Mouse (Mus musculus): Measurements from ENCODE around the gene Gm49373. TPM values are rescaled to one million over a fixed set of nuclear protein-coding genes. Genes with fewer than 3 reads are reported as not detected.

The Gm49373 gene
- total RNA-seq, 2 experiments from 2014 or later: 0.26 to 0.39 TPM

DNA sequence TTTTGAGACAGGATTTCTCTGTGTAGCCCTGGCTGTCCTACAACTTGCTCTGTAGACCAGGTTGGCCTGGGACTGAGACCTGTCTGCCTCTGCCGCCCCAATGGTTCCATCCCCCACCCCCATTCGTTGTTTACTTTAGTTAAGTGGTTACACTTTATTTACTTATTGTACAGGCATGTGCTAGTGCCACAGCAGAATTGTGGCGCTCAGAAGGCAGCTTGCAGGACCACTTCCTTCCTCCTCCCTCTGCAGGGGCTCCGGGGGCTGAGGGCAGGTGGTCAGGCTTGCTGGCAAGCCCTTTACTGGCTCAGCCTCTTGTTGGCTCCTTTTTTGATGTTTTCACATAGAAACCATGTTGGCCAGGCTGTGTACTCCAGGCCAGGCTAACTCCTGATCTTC is 55.7 kb downstream of the Gm49373 start:
- intact Hi-C loops (cut with DNase I): no loop called here
- DNase-seq: no peak
- Histone ChIP-seq H3K27ac (no peak overlapping the region), H3K4me3 (peak overlapping the region; percentile 74)
- no peak for TF ChIP-seq CTCF (IDR thresholded peaks at IDR 0.05)

DNA sequence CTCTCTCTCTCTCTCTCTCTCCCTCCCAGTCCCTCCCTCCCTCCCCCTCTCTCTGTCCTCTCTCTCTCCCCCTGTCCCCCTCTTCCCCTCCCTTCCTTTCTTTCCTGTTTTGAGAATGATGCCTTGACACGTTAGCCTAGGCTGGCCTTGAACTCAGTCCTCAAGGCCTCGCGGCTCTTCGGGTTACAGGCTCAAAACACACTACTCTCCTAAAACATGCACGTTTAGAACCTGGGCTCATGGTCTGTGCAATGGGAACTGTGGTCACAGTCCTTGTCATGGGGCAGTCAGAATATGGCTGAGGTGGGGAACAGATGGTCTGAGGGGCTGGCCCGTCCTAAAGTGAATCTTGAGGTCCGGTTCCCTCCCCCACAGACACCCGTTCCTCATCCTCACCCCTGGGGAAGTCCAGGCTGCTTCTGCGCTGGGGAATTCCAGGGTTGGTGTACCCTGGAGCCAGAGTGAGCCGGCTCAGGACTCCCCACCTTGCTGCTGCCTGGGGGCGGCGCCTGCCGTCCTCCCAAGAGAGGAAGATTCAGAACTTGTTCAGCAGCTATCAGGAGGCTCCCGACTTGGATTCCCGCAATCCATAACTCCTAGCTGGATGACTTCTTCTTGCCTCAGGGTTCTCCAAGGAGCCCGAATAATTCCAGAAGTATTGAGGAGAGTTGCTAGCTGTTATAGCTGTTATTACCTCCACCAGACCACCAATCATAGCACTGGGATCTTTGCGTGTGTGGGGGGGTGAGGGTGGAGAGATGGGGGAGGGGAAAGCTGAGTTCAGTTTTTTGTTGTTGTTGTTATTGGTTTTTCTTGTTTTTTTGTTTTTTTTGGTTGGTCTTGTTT is 56.3 kb downstream of the Gm49373 start:
- Histone ChIP-seq H3K27ac (peak overlapping the region; percentile 73), H3K4me3 (peak overlapping the region; percentile 74)
- DNase-seq: no peak
- intact Hi-C loops (cut with DNase I): no loop called here
- TF ChIP-seq CTCF (IDR thresholded peaks at IDR 0.05): no peak

DNA sequence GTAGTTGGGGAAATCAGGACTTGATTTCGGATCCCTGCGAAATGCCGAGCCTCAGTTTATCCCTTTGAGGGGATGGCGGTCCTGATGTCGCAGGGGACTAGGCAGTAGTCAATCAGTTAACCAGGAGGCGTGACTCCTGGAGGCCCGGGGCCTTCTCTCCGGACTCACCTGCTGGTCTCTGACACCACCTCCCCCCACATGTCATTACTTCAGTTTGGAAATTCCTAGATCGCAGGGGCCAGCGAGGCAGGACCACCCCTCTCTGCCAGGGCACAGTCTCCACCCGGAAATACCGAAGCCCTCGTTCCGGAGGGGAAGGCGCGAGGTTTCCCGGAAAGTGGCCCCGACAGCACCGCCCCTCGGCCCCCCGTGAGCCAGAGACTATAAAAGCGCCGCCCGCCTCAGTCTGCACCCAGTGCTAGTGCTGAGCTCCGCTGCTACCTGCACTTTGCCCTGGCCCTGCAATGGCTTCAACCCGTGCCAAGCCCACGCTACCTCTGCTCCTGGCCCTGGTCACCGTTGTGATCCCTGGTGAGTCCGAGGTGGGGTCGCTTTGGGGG is 57.2 kb downstream of the Gm49373 start, which contains the start of gene Icam1:
Gene Icam1 (plus strand): TSS at position 415 of the 560 bp plus-strand sequence.
- intact Hi-C loops (cut with DNase I): no loop called here
- DNase-seq: peak; percentile 73
- Histone ChIP-seq H3K27ac (peak within 1 kb of the TSS; percentile 73), H3K4me3 (peak within 1 kb of the TSS; percentile 74)
- TF ChIP-seq CTCF (IDR thresholded peaks at IDR 0.05): no peak

DNA sequence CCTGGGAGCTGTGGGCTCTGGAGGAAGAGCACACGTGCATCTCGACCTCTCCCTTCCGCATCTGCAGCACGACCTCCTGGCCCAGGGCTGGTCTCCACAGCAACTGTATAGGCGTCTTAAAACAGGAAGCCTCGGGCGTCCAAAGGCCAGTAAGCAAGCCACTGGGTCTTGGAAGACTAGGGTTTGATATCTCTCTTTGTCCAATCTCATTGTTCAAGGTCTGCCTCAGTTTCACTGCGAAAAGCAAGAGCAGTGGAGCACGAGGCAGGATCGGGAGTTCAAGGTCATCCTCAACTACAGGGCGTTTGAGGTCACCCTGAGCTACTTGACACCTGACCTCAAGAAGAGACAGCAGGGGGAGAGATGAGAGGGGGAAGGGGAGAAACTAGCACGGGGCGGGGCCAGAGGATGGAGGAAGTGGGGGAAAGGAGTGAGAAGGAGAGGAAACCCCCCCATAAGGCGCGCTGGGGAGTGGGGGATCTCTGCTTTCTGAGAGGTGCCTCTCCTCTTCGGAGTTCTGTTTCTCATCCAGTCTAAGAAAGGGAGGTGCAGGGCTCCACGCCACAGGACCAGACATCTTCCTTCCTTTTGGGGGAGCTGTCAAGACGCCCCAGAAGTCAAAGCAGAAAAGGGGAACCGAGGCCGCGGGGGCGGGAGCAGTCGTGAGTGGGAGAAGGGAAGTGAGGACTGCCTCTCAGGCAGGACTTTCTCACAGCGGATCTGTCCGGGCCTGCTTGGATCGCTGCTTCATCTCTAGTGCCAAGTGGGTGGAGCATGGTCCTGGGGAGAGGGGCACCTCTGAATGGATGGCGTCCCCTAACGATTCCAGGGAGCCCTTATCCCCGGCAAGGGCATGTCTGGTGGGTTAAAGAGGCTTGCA is 58.0 kb downstream of the Gm49373 start:
- peak; percentile 70 for DNase-seq
- intact Hi-C loops (cut with DNase I): no loop called here
- Histone ChIP-seq H3K27ac (peak overlapping the region; percentile 73), H3K4me3 (peak overlapping the region; percentile 74)
- no peak for TF ChIP-seq CTCF (IDR thresholded peaks at IDR 0.05)

Small RNA genes lying within 50 kb of the gene (microRNA-seq; reads per million reads assigned to microRNA genes)
- not detected for gene Mir1900
- not detected for gene Mir7082

Other genes starting within 250 kb of the Gm49373 start
- 1 to 10 TPM; 2.1 to 2.3 TPM for gene A230050P20Rik, start 204.5 kb downstream of the Gm49373 start, total RNA-seq (2021)
- 1 to 10 TPM; 5.1 to 7.0 TPM for gene Angptl6, start 193.4 kb downstream of the Gm49373 start, total RNA-seq (2021)
- gene Ppan, start 184.9 kb downstream of the Gm49373 start, total RNA-seq (2021): 1 to 10 TPM; 7.9 to 8.6 TPM
- 100 to 1,000 TPM in 1 of 2 experiments, 10 to 100 TPM in 1; 97.0 to 102 TPM for gene Eif3g, start 174.5 kb downstream of the Gm49373 start, total RNA-seq (2021)
- gene Dnmt1, start 113.2 kb downstream of the Gm49373 start, total RNA-seq (2021): 1 to 10 TPM; 5.2 to 7.9 TPM
- gene S1pr2, start 96.3 kb downstream of the Gm49373 start, total RNA-seq (2021): 1 to 10 TPM; 2.0 to 2.3 TPM
- gene Mrpl4, start 70.4 kb downstream of the Gm49373 start, total RNA-seq (2021): 10 to 100 TPM; 51.8 to 70.0 TPM
- 1 to 10 TPM; 1.7 to 1.9 TPM for gene Icam1, start 57.1 kb downstream of the Gm49373 start, total RNA-seq (2021)
- 1 to 10 TPM; 1.2 to 2.2 TPM for gene Icam4, start 43.7 kb downstream of the Gm49373 start, total RNA-seq (2021)
- gene Icam5, start 41.0 kb downstream of the Gm49373 start, total RNA-seq (2021): not detected
- not detected for gene Zglp1, start 6.0 kb downstream of the Gm49373 start, total RNA-seq (2021)
- 10 to 100 TPM; 39.0 to 49.0 TPM for gene Fdx1l, start 518 bp upstream of the Gm49373 start, total RNA-seq (2021)
- gene Gm38431, start 18.9 kb upstream of the Gm49373 start, total RNA-seq (2021): 1 to 10 TPM; 1.2 to 1.6 TPM
- gene Raver1, start 18.9 kb upstream of the Gm49373 start, total RNA-seq (2021): 10 to 100 TPM; 17.1 to 19.5 TPM
- gene Tyk2, start 58.1 kb upstream of the Gm49373 start, total RNA-seq (2021): 1 to 10 TPM; 4.4 to 5.9 TPM
- 100 to 1,000 TPM; 116 to 139 TPM for gene Cdc37, start 76.9 kb upstream of the Gm49373 start, total RNA-seq (2021)
- 10 to 100 TPM; 39.0 to 66.8 TPM for gene Pde4a, start 92.6 kb upstream of the Gm49373 start, total RNA-seq (2021)
- gene Keap1, start 166.3 kb upstream of the Gm49373 start, total RNA-seq (2021): 10 to 100 TPM; 51.3 to 62.3 TPM
- gene S1pr5, start 175.3 kb upstream of the Gm49373 start, total RNA-seq (2021): under 1 TPM; 0.15 to 0.33 TPM
- 10 to 100 TPM; 68.0 to 77.4 TPM for gene Atg4d, start 192.2 kb upstream of the Gm49373 start, total RNA-seq (2021)
- gene Kri1, start 214.9 kb upstream of the Gm49373 start, total RNA-seq (2021): 10 to 100 TPM; 11.0 to 12.6 TPM
- 1 to 10 TPM; 8.6 to 9.1 TPM for gene Cdkn2d, start 218.3 kb upstream of the Gm49373 start, total RNA-seq (2021)
- not detected for gene Ap1m2, start 239.2 kb upstream of the Gm49373 start, total RNA-seq (2021)
- 100 to 1,000 TPM; 168 to 178 TPM for gene Slc44a2, start 247.6 kb upstream of the Gm49373 start, total RNA-seq (2021)